Mouse (Mus musculus) splenic B cell, adult 2 months (primary cell): Measurements from ENCODE around the gene Slc22a4.
"Not testable (repeated sequence)": the region's sequence is repeated elsewhere in the genome, so short reads cannot be mapped to it uniquely, and the experiment has no call there.

ENCODE experiments used
- DNase-seq: peaks from one replicate; pipeline ENCODE4 v3.0.0-alpha.2; 2011; ENCODE audit warnings: low read depth, low spot score
- H3K27me3 ChIP-seq: 2 replicates; pipeline ENCODE4 v1.6.1; 2012; ENCODE audit warnings: mild to moderate bottlenecking, low read length, moderate library complexity, mixed read lengths; ENCODE audit not compliant: control insufficient read depth, poor library complexity, insufficient read depth, severe bottlenecking
- H3K36me3 ChIP-seq: 2 replicates; pipeline ENCODE4 v1.6.1; 2012; ENCODE audit warnings: mild to moderate bottlenecking, low read length, moderate library complexity, mixed read lengths; ENCODE audit not compliant: control insufficient read depth, poor library complexity, insufficient read depth, severe bottlenecking

The Slc22a4 gene

GRCm38 (mm10) chr11:54004221-54004620 lies 23.7 kb downstream of the Slc22a4 start:
- Histone ChIP-seq H3K36me3 (no peaks in the 10 kb centered on the region), H3K27me3 (no peaks in the 10 kb centered on the region)
- DNase-seq, result no peak

GRCm38 (mm10) chr11:54002761-54003717 lies 24.9 kb downstream of the Slc22a4 start:
- DNase-seq, result peak; percentile 49
- H3K36me3 ChIP-seq, H3K27me3 ChIP-seq: not testable (repeated sequence)

- DNase-seq, result peak; percentile 45
- Histone ChIP-seq H3K27me3 (no peaks in the 10 kb centered on the region), H3K36me3 (no peaks in the 10 kb centered on the region)
These were observed 25.6 kb downstream of the Slc22a4 start for GRCm38 (mm10) chr11:54002147-54002760.

GRCm38 (mm10) chr11:53997661-53998060 lies 30.2 kb downstream of the Slc22a4 start:
- no peaks in the 10 kb centered on the region for H3K27me3 ChIP-seq
- no peak for DNase-seq
- H3K36me3 ChIP-seq, result no peaks in the 10 kb centered on the region

GRCm38 (mm10) chr11:53992264-53992663 lies 35.6 kb downstream of the Slc22a4 start:
- Histone ChIP-seq H3K36me3 (no peaks in the 10 kb centered on the region), H3K27me3 (no peaks in the 10 kb centered on the region)
- no peak for DNase-seq

- Histone ChIP-seq H3K27me3 (no peaks in the 10 kb centered on the region), H3K36me3 (no peaks in the 10 kb centered on the region)
- DNase-seq, result no peak
These were observed 38.7 kb downstream of the Slc22a4 start for GRCm38 (mm10) chr11:53989232-53989631.

GRCm38 (mm10) chr11:53988081-53988480 lies 39.8 kb downstream of the Slc22a4 start:
- H3K36me3 ChIP-seq, result no peaks in the 10 kb centered on the region
- no peaks in the 10 kb centered on the region for H3K27me3 ChIP-seq
- DNase-seq, result no peak

GRCm38 (mm10) chr11:53981396-53981795 lies 46.5 kb downstream of the Slc22a4 start:
- DNase-seq, result no peak
- H3K36me3 ChIP-seq, result no peaks in the 10 kb centered on the region
- H3K27me3 ChIP-seq, result no peaks in the 10 kb centered on the region

GRCm38 (mm10) chr11:53979788-53980621 lies 47.9 kb downstream of the Slc22a4 start, which contains the start of gene Slc22a21:
Gene Slc22a21, minus strand, starts transcription at chr11:53980332.
- DNase-seq, result peak; percentile 79
- Histone ChIP-seq H3K36me3 (no peaks in the 10 kb centered on the region), H3K27me3 (no peaks in the 10 kb centered on the region)

GRCm38 (mm10) chr11:53979456-53979787 lies 48.5 kb downstream of the Slc22a4 start:
- DNase-seq, H3K36me3 ChIP-seq, H3K27me3 ChIP-seq: not testable (repeated sequence)

GRCm38 (mm10) chr11:53977672-53978071 lies 50.2 kb downstream of the Slc22a4 start:
- Histone ChIP-seq H3K27me3 (no peaks in the 10 kb centered on the region), H3K36me3 (no peaks in the 10 kb centered on the region)
- DNase-seq, result peak; percentile 8

GRCm38 (mm10) chr11:53975559-53975958 lies 52.3 kb downstream of the Slc22a4 start:
- DNase-seq, result no peak
- H3K27me3 ChIP-seq, result no peaks in the 10 kb centered on the region
- no peaks in the 10 kb centered on the region for H3K36me3 ChIP-seq

- H3K36me3 ChIP-seq, result no peaks in the 10 kb centered on the region
- no peaks in the 10 kb centered on the region for H3K27me3 ChIP-seq
- no peak for DNase-seq
These were observed 68.9 kb downstream of the Slc22a4 start for GRCm38 (mm10) chr11:53958984-53959383.

GRCm38 (mm10) chr11:53958176-53958575 lies 69.7 kb downstream of the Slc22a4 start:
- peak; percentile 27 for DNase-seq
- not testable (repeated sequence) for H3K36me3 ChIP-seq, H3K27me3 ChIP-seq

GRCm38 (mm10) chr11:53956636-53957035 lies 71.3 kb downstream of the Slc22a4 start:
- H3K36me3 ChIP-seq, result no peaks in the 10 kb centered on the region
- H3K27me3 ChIP-seq, result no peaks in the 10 kb centered on the region
- DNase-seq, result no peak
